Comparison of ENCODE assay signal across 1 mouse cellular context in genomic region chr2:164867566-164867965, GRCm38 (mm10).
TF ChIP-seq lines count a peak whose summit lies in the region.

No protein-coding gene starts in this region.

TF ChIP-seq in CH12.LX, 34 proteins besides CTCF, POLR2A, EP300 and RAD21 (continued from another document):
- no peak for TF ChIP-seq NRF1 (IDR thresholded peaks at IDR 0.05; ENCODE audit: low read depth, low read length)
- TF ChIP-seq TBP (conservative IDR thresholded peaks at IDR 0.05; ENCODE audit: low read depth, low read length): no peak
- TF ChIP-seq SMC3 (IDR thresholded peaks at IDR 0.05; ENCODE audit: low read depth, low read length): no peak
- TF ChIP-seq USF2 (conservative IDR thresholded peaks at IDR 0.05; ENCODE audit: low read depth, low read length): no peak
- no peak for TF ChIP-seq RCOR1 (conservative IDR thresholded peaks at IDR 0.05; ENCODE audit: low read depth, low read length)
- no peak for TF ChIP-seq BHLHE40 (IDR thresholded peaks at IDR 0.05; ENCODE audit: low read depth, low read length)
- TF ChIP-seq NELFE (IDR thresholded peaks at IDR 0.05; ENCODE audit: low read depth, low read length): no peak
